Mouse (Mus musculus) Patski (cell line): ENCODE measurements around the gene Syt7. TPM values are rescaled to one million over a fixed set of nuclear protein-coding genes. Genes with fewer than 3 reads are reported as not detected.

Source experiments
- ATAC-seq: fragments of 100-300 bp; one replicate; pipeline ENCODE4 v1.8.0; 2021
- CTCF ChIA-PET: fragments of 350-600 bp; sonication (Branson Sonifier 250); formaldehyde crosslinking; loops from one replicate; lab custom pipeline; 2022; ENCODE audit warnings: inconsistent platforms; lab: Charles Lee
- POLR2A ChIA-PET: fragments of 350-600 bp; sonication (Branson Sonifier 250); formaldehyde crosslinking; loops from one replicate; lab custom pipeline; 2022; ENCODE audit warnings: antibody characterized with exemption, inconsistent platforms; lab: Charles Lee
- DNase-seq: peaks from one replicate; pipeline ENCODE4 v3.0.0-alpha.2; 2011; ENCODE audit warnings: low read depth, low spot score
- H3K27me3 ChIP-seq: fragments of 371-371 bp; one replicate; pipeline ENCODE4 v1.5.1; 2021
- CTCF ChIP-seq: fragments of 100-300 bp; IDR thresholded peaks from one replicate; pipeline ENCODE4 v1.5.1; 2021
- in situ Hi-C: fragments of 300-500 bp; cut with MboI; formaldehyde crosslinking; loops from 3 replicates; pipeline ENCODE4 v1.11.1; 2018; ENCODE audit warnings: low pct_unique_long_range_greater_than_20kb, mixed read lengths
- polyA plus RNA-seq: library from polyadenylated mRNA; unstranded; gene quantifications from one replicate; pipeline ENCODE4 v1.2.3, GENCODE M21; 2021

The Syt7 gene
- polyA plus RNA-seq, 1 experiment from 2014 or later, result 4.1 TPM

GRCm38 (mm10) chr19:10397479-10398153 is 8.7 kb downstream of the Syt7 start:
- no peak for TF ChIP-seq CTCF
- no peak for ATAC-seq
- in situ Hi-C loops, result loop anchor here (10.0 kb wide), 1 partner anchor 53 kb away; no protein-coding TSS in a partner anchor
- peaks cover 44% of the 10 kb centered on the region for H3K27me3 ChIP-seq
- ChIA-PET CTCF (interaction anchor here (1.6 kb wide), 1 partner anchor 74 kb away, joined by 3 read pairs; no protein-coding TSS in a partner anchor), POLR2A (no interaction called here)
- DNase-seq, result no peak

GRCm38 (mm10) chr19:10398296-10398695 is 9.4 kb downstream of the Syt7 start:
- DNase-seq, result no peak
- ATAC-seq, result no peak
- POLR2A ChIA-PET, result no interaction called here
- CTCF ChIA-PET, result interaction anchor here (1.6 kb wide), 1 partner anchor 75 kb away, joined by 3 read pairs; no protein-coding TSS in a partner anchor
- no peak for TF ChIP-seq CTCF
- H3K27me3 ChIP-seq, result peaks cover 44% of the 10 kb centered on the region
- in situ Hi-C loops, result loop anchor here (10.0 kb wide), 1 partner anchor 53 kb away; no protein-coding TSS in a partner anchor

- H3K27me3 ChIP-seq, result peaks cover 52% of the 10 kb centered on the region
- CTCF ChIA-PET, result interaction anchor here (1.9 kb wide), 1 partner anchor 9 kb away, joined by 4 read pairs; no protein-coding TSS in a partner anchor
- DNase-seq (no peak), ATAC-seq (peak; percentile 29)
- in situ Hi-C loops, result no loop called here
- POLR2A ChIA-PET, result no interaction called here
- TF ChIP-seq CTCF, result no peak
Observed at GRCm38 (mm10) chr19:10402771-10403494, 14.0 kb downstream of the Syt7 start.

GRCm38 (mm10) chr19:10403593-10404380 is 14.9 kb downstream of the Syt7 start:
- POLR2A ChIA-PET, result no interaction called here
- ATAC-seq (no peak), DNase-seq (no peak)
- no peak for TF ChIP-seq CTCF
- H3K27me3 ChIP-seq, result peaks cover 45% of the 10 kb centered on the region
- CTCF ChIA-PET, result interaction anchor here (1.9 kb wide), 1 partner anchor 8 kb away, joined by 4 read pairs; no protein-coding TSS in a partner anchor
- in situ Hi-C loops, result no loop called here

GRCm38 (mm10) chr19:10404424-10404823 is 15.5 kb downstream of the Syt7 start:
- ATAC-seq (no peak), DNase-seq (no peak)
- TF ChIP-seq CTCF, result no peak
- ChIA-PET CTCF (no interaction called here), POLR2A (no interaction called here)
- in situ Hi-C loops, result no loop called here
- H3K27me3 ChIP-seq, result peaks cover 44% of the 10 kb centered on the region

GRCm38 (mm10) chr19:10404911-10405310 is 16.0 kb downstream of the Syt7 start:
- no peak for TF ChIP-seq CTCF
- CTCF ChIA-PET, result no interaction called here
- DNase-seq (no peak), ATAC-seq (no peak)
- H3K27me3 ChIP-seq, result peaks cover 41% of the 10 kb centered on the region
- in situ Hi-C loops, result no loop called here
- POLR2A ChIA-PET, result no interaction called here

- H3K27me3 ChIP-seq, result peaks cover 17% of the 10 kb centered on the region
- no peak for TF ChIP-seq CTCF
- ChIA-PET POLR2A (interaction anchor here (0.6 to 1.0 kb wide), 2 partner anchors 50 to 66 kb away, joined by 3 to 4 read pairs; no protein-coding TSS in a partner anchor), CTCF (no interaction called here)
- in situ Hi-C loops, result no loop called here
- ATAC-seq (peak; percentile 40), DNase-seq (peak; percentile 53)
Observed at GRCm38 (mm10) chr19:10413701-10414242, 24.9 kb downstream of the Syt7 start.

- ChIA-PET POLR2A (no interaction called here), CTCF (interaction anchor here (0.6 kb wide), 1 partner anchor 83 kb away, joined by 3 read pairs; no protein-coding TSS in a partner anchor)
- TF ChIP-seq CTCF, result no peak
- no peak for ATAC-seq
- peaks cover 26% of the 10 kb centered on the region for H3K27me3 ChIP-seq
- DNase-seq, result no peak
- in situ Hi-C loops, result no loop called here
Observed at GRCm38 (mm10) chr19:10415508-10415907, 26.6 kb downstream of the Syt7 start.

- in situ Hi-C loops, result no loop called here
- TF ChIP-seq CTCF, result no peak
- ChIA-PET CTCF (interaction anchor here (1.3 kb wide), 1 partner anchor 158 kb away, joined by 3 read pairs; no protein-coding TSS in a partner anchor), POLR2A (no interaction called here)
- H3K27me3 ChIP-seq, result peaks cover 24% of the 10 kb centered on the region
- ATAC-seq, result no peak
- no peak for DNase-seq
Observed at GRCm38 (mm10) chr19:10416889-10417288, 28.0 kb downstream of the Syt7 start.

- ATAC-seq, result no peak
- ChIA-PET CTCF (interaction anchor here (1.3 kb wide), 1 partner anchor 159 kb away, joined by 3 read pairs; no protein-coding TSS in a partner anchor), POLR2A (no interaction called here)
- in situ Hi-C loops, result no loop called here
- H3K27me3 ChIP-seq, result peaks cover 19% of the 10 kb centered on the region
- DNase-seq, result no peak
- TF ChIP-seq CTCF, result no peak
Observed at GRCm38 (mm10) chr19:10417436-10417835, 28.5 kb downstream of the Syt7 start.
